Mouse (Mus musculus) megakaryocyte, adult 5-6 weeks (primary cell): ENCODE measurements around the gene Cnnm3. TPM values are rescaled to one million over a fixed set of nuclear protein-coding genes. Genes with fewer than 3 reads are reported as not detected.

Experiments used
- ATAC-seq: 2 replicates; pipeline ENCODE4 v1.8.0; 2016; ENCODE audit warnings: mild to moderate bottlenecking, inconsistent platforms; ENCODE audit not compliant: poor library complexity, severe bottlenecking
- total RNA-seq, 2 experiments: library from RNA; stranded (forward) in 1 of 2; stranded (reverse) in 1 of 2; fragments of 153-499, 151-499 nt in 1 of 2; fragments of 221-1000, 200-1000 nt in 1 of 2; gene quantifications; 2 replicates each; pipeline versions ENCODE4 v1.2.3 to v1.2.4; 2015 to 2017

Cnnm3 gene
- total RNA-seq, 2 experiments from 2014 or later: 6.8 to 15.1 TPM

DNA sequence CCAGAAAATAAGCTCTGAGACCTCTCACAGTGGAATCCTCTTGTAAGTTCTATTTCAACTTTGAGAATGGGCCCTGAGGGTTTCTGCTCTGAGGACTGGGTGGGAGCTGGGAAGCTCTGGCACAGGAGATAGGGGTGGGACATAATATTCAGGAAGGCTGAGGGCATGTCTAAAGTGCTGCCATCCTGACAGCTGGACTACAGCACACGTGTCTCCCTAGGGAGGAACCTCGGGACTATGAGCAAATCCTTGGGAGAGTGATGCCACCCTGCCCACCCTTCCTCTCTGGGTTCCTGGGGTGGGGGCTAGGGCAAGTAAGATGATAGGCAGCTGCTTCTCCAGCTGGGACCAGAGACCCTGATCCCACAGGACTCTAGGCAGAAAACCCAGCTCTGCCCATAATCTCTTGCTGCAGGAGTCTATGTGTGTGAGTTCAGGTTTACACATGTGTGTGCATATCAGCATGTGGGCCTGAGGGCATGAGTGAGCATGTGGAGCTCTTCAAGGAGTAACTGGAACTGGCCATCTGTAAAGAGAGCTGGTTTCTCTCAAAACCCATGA is 60.6 kb downstream of the Cnnm3 start:
- ATAC-seq: no peak

DNA sequence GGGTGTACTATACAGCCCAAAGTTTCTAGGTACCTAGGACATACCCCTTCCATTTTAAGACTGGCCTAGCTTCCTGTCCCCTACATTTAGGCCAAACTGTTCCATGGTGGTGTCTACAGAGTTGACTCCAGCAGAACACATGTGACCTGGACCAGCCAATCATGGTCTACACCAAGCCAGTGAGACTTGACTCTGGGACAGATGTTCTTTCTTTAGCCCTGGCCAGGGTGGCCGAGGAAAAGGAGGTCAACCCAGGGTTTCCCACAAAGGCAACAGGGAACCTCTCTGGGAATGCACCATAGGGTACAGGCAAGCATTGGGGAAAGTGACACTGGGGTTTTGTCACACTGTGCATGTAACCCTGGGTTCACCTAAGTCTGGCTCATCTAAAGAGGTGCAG is 61.0 kb downstream of the Cnnm3 start:
- ATAC-seq: no peak

DNA sequence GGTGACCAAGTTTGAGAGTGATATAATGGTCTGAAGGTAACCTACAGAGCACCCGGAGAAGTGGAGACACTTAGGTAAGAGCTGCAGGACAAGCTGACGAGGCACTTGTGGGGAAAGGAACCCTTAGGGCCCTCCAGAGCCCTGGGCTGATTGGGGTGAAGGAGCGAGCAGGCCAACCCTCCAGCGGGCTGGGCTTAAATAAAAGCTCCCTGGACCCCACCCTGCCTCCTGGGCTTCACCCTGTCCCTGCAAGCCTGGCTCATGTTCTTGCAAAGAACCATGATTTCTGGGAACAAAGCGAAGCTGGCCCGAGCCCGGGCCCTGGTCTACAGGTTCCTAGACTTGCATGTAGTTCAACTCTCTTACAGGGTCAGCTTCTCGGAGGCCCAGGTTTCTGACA is 61.9 kb downstream of the Cnnm3 start:
- ATAC-seq: no peak

GRCm38 (mm10) chr1:36574196-36574955 is 62.7 kb downstream of the Cnnm3 start:
- ATAC-seq: no peak

DNA sequence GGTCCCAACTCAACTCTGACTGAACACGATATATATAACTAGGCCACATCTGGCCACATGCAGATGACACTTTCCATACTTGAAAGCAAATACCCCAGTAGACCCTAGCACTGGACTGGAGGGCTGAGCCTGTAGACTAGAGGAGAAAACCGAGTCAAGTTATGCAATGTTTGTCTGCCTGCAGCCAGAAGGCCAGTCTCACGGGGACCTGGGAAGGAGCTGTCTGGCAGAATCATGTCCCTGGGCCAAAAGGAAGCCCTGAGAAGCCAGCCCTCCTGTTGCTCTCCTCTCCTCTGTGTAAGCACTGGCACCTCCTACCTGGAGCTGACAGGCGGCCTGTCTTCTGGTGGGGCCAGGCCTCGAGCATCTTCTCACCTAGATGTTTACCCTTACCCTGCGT is 63.7 kb downstream of the Cnnm3 start:
- ATAC-seq: no peak

- ATAC-seq: no peak
Observed at GRCm38 (mm10) chr1:36576991-36577675, 65.5 kb downstream of the Cnnm3 start.

Other genes with a start within 250 kb of the Cnnm3 start
- 54.2 and 57.5 TPM in 2 replicates for gene Neurl3, start 237.2 kb upstream of the Cnnm3 start, total RNA-seq (2015)
- gene Neurl3, start 237.2 kb upstream of the Cnnm3 start, total RNA-seq (2017): 66.0 and 68.3 TPM in 2 replicates
- gene Arid5a, start 204.1 kb upstream of the Cnnm3 start, total RNA-seq (2015): 14.1 and 14.6 TPM in 2 replicates
- gene Arid5a, start 204.1 kb upstream of the Cnnm3 start, total RNA-seq (2017): 27.0 and 31.9 TPM in 2 replicates
- 12.6 and 13.9 TPM in 2 replicates for gene Kansl3, start 142.7 kb upstream of the Cnnm3 start, total RNA-seq (2015)
- 28.2 and 31.5 TPM in 2 replicates for gene Kansl3, start 142.7 kb upstream of the Cnnm3 start, total RNA-seq (2017)
- not detected in 2 replicates for gene Fer1l5, start 139.6 kb upstream of the Cnnm3 start, total RNA-seq (2015)
- 0.37 TPM in 1 of 2 replicates, not detected in the other for gene Fer1l5, start 139.6 kb upstream of the Cnnm3 start, total RNA-seq (2017)
- gene Lman2l, start 66.6 kb upstream of the Cnnm3 start, total RNA-seq (2015): 23.9 and 25.4 TPM in 2 replicates
- 14.4 and 15.8 TPM in 2 replicates for gene Lman2l, start 66.6 kb upstream of the Cnnm3 start, total RNA-seq (2017)
- gene Cnnm4, start 40.2 kb upstream of the Cnnm3 start, total RNA-seq (2015): 17.8 and 22.7 TPM in 2 replicates
- 15.2 and 16.3 TPM in 2 replicates for gene Cnnm4, start 40.2 kb upstream of the Cnnm3 start, total RNA-seq (2017)
- 2.3 and 2.4 TPM in 2 replicates for gene Ankrd23, start 25.0 kb downstream of the Cnnm3 start, total RNA-seq (2015)
- gene Ankrd23, start 25.0 kb downstream of the Cnnm3 start, total RNA-seq (2017): 2.2 and 9.8 TPM in 2 replicates
- gene Gm42417, start 27.6 kb downstream of the Cnnm3 start, total RNA-seq (2015): not detected in 2 replicates
- gene Gm42417, start 27.6 kb downstream of the Cnnm3 start, total RNA-seq (2017): not detected in 2 replicates
- gene Ankrd39, start 35.6 kb downstream of the Cnnm3 start, total RNA-seq (2015): 3.6 and 4.9 TPM in 2 replicates
- gene Ankrd39, start 35.6 kb downstream of the Cnnm3 start, total RNA-seq (2017): 2.2 and 2.9 TPM in 2 replicates
- gene Sema4c, start 46.5 kb downstream of the Cnnm3 start, total RNA-seq (2015): 1.5 and 2.1 TPM in 2 replicates
- 1.8 and 3.6 TPM in 2 replicates for gene Sema4c, start 46.5 kb downstream of the Cnnm3 start, total RNA-seq (2017)
- 0.62 TPM in 1 of 2 replicates, not detected in the other for gene Fam178b, start 171.3 kb downstream of the Cnnm3 start, total RNA-seq (2015)
- not detected in 2 replicates for gene Fam178b, start 171.3 kb downstream of the Cnnm3 start, total RNA-seq (2017)
- gene Cox5b, start 179.6 kb downstream of the Cnnm3 start, total RNA-seq (2015): 370 and 491 TPM in 2 replicates
- 820 and 835 TPM in 2 replicates for gene Cox5b, start 179.6 kb downstream of the Cnnm3 start, total RNA-seq (2017)
- gene 4933424G06Rik, start 198.3 kb downstream of the Cnnm3 start, total RNA-seq (2015): 0.33 TPM in 1 of 2 replicates, not detected in the other
- not detected in 2 replicates for gene 4933424G06Rik, start 198.3 kb downstream of the Cnnm3 start, total RNA-seq (2017)
- 14.0 and 17.4 TPM in 2 replicates for gene Actr1b, start 202.6 kb downstream of the Cnnm3 start, total RNA-seq (2015)
- gene Actr1b, start 202.6 kb downstream of the Cnnm3 start, total RNA-seq (2017): 34.7 and 37.7 TPM in 2 replicates
- 0.71 and 1.7 TPM in 2 replicates for gene Zap70, start 249.9 kb downstream of the Cnnm3 start, total RNA-seq (2015)
- gene Zap70, start 249.9 kb downstream of the Cnnm3 start, total RNA-seq (2017): 0.77 and 1.5 TPM in 2 replicates